Mouse (Mus musculus) liver, adult 2 months (tissue): ENCODE measurements around the gene Ms4a18. TPM values are rescaled to one million over a fixed set of nuclear protein-coding genes. Genes with fewer than 3 reads are reported as not detected.

ENCODE experiments used
- DNase-seq: peaks from one replicate; pipeline ENCODE4 v3.0.0-alpha.2; 2011; ENCODE audit warnings: low read depth, low spot score; ENCODE audit errors: extremely low read depth
- H3K27ac ChIP-seq: fragments of 200-500 bp; replicated peaks from 2 replicates; pipeline ENCODE4 v1.5.1; 2012; ENCODE audit warnings: low read depth, mild to moderate bottlenecking, control low read depth, inconsistent platforms, low read length; ENCODE audit not compliant: insufficient read depth
- H3K27me3 ChIP-seq: fragments of 200-500 bp; 2 replicates; pipeline ENCODE4 v1.6.1; 2012; ENCODE audit warnings: mild to moderate bottlenecking, moderate library complexity, low read length, inconsistent platforms; ENCODE audit not compliant: control insufficient read depth, insufficient read depth
- H3K36me3 ChIP-seq: fragments of 200-500 bp; 2 replicates; pipeline ENCODE4 v1.6.1; 2012; ENCODE audit warnings: low read length, inconsistent platforms; ENCODE audit not compliant: control insufficient read depth, insufficient read depth
- H3K4me1 ChIP-seq: fragments of 200-500 bp; 2 replicates; pipeline ENCODE4 v1.6.1; 2011; ENCODE audit warnings: low read length; ENCODE audit not compliant: control insufficient read depth, insufficient read depth
- H3K4me3 ChIP-seq: fragments of 200-500 bp; 2 replicates; pipeline ENCODE4 v1.5.1; 2011; ENCODE audit warnings: low read depth, mild to moderate bottlenecking, control low read depth, low read length, moderate library complexity; ENCODE audit not compliant: insufficient read depth
- H3K79me2 ChIP-seq: fragments of 200-500 bp; 2 replicates; pipeline ENCODE4 v1.6.1; 2012; ENCODE audit warnings: inconsistent platforms, mild to moderate bottlenecking, low read length, moderate library complexity; ENCODE audit not compliant: control insufficient read depth, insufficient read depth
- H3K9ac ChIP-seq: fragments of 200-500 bp; 2 replicates; pipeline ENCODE4 v1.6.1; 2012; ENCODE audit warnings: low read depth, mild to moderate bottlenecking, control low read depth, inconsistent platforms, low read length
- CTCF ChIP-seq: fragments of 200-500 bp; IDR thresholded peaks from 2 replicates; pipeline ENCODE4 v1.5.1; 2011; ENCODE audit warnings: low read depth, low read length, control low read depth
- POLR2A ChIP-seq: fragments of 200-500 bp; IDR thresholded peaks from 2 replicates; pipeline ENCODE4 v1.6.1; 2011; ENCODE audit warnings: low read length, control low read depth; ENCODE audit not compliant: insufficient read depth; ENCODE audit errors: extremely low read depth
- WGBS: fragments of 180-500 bp; shearing (Covaris S2); methylation state at CpG from one replicate; pipeline ENCODE4 v1.1.7; 2018; 5-methylcytosine and 5-hydroxymethylcytosine counted together
- polyA plus RNA-seq: library from polyadenylated mRNA; depleted of rRNA; stranded (reverse); fragments of >200 nt; gene quantifications from 2 replicates; pipeline ENCODE4 v1.2.3, GENCODE M21; 2012; rRNA removed
- total RNA-seq: library from RNA; depleted of rRNA; stranded (reverse); fragments of >200 nt; gene quantifications from 2 replicates; pipeline ENCODE4 v1.2.3, GENCODE M21; 2014; rRNA removed

The Ms4a18 gene
- total and polyA plus RNA-seq, 2 experiments: not detected

DNA sequence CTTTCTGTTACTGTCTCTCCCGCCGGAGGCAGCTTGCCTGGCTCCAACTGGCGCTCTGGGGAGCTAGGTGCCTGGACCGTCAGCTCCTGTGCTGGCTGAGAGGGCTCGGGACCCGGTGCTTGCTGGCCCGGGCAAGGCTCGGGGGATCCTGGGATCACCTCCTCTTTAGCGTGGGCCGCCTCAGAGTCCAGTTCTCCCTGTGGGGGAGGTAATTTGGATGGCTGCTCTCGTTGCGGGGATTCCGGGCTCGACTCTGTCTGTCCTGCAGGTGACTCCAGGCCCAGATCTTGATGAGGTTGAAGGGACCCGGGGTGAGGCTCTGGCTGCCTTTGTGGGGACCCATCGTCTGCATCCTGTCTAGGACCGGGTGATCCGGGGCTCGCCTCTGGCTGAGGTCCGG, 69.4 kb downstream of the Ms4a18 start:
- DNase-seq: no peak
- peaks cover 9% of the 10 kb centered on the region for H3K4me1 ChIP-seq
- H3K9ac ChIP-seq: peak overlapping the region; percentile 72
- WGBS: 1% methylated on average over 20 of the region's 20 CpGs
- no peaks in the 10 kb centered on the region for H3K27me3 ChIP-seq
- peaks cover 8% of the 10 kb centered on the region; the same call in 1 of the 2 replicates for H3K79me2 ChIP-seq
- H3K36me3 ChIP-seq: peaks cover 5% of the 10 kb centered on the region; the same call in 1 of the 2 replicates
- H3K4me3 ChIP-seq: peak overlapping the region; percentile 56
- TF ChIP-seq POLR2A (no peak), CTCF (no peak)
- no peak overlapping the region for H3K27ac ChIP-seq

DNA sequence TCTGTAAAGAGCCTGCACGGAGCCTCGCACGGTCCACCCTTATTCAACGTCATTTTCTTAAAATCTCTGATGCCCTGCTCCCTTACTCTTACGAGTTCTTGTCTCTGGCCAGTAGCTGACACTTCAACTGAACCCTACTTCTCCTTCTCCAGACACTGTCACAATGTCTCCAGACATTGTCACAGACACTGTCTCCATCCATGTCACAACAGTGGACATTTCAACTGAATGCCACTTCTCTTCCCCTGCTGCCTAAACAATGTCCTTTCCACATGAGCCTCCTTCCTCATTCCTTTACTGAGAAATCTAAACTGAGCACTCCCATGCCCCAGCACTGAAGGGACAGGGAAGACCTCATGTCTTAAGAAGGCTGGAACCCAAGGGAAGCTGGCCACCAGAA, 70.6 kb downstream of the Ms4a18 start:
- whole genome bisulfite sequencing: 88% methylated on average over 5 of the region's 5 CpGs
- peaks cover 8% of the 10 kb centered on the region; the same call in 1 of the 2 replicates for H3K79me2 ChIP-seq
- no peak for DNase-seq
- H3K9ac ChIP-seq: peak overlapping the region; percentile 42
- H3K36me3 ChIP-seq: peaks cover 5% of the 10 kb centered on the region; the same call in 1 of the 2 replicates
- no peaks in the 10 kb centered on the region for H3K27me3 ChIP-seq
- TF ChIP-seq POLR2A (no peak), CTCF (no peak)
- no peak overlapping the region for H3K27ac ChIP-seq
- peak overlapping the region; percentile 56; the same call in 1 of the 2 replicates for H3K4me3 ChIP-seq
- H3K4me1 ChIP-seq: peaks cover 9% of the 10 kb centered on the region

Other genes starting within 250 kb of the Ms4a18 start
- 0.18 and 0.20 TPM in 2 replicates for gene Cd6, start 188.0 kb downstream of the Ms4a18 start, total RNA-seq
- 0.36 and 0.44 TPM in 2 replicates for gene Cd6, start 188.0 kb downstream of the Ms4a18 start, polyA plus RNA-seq
- 3.3 and 5.6 TPM in 2 replicates for gene Slc15a3, start 178.3 kb downstream of the Ms4a18 start, total RNA-seq
- 6.2 and 10.6 TPM in 2 replicates for gene Slc15a3, start 178.3 kb downstream of the Ms4a18 start, polyA plus RNA-seq
- 0.18 and 0.40 TPM in 2 replicates for gene Tmem132a, start 148.1 kb downstream of the Ms4a18 start, total RNA-seq
- 0.75 and 0.90 TPM in 2 replicates for gene Tmem132a, start 148.1 kb downstream of the Ms4a18 start, polyA plus RNA-seq
- 7.1 and 8.9 TPM in 2 replicates for gene Tmem109, start 136.0 kb downstream of the Ms4a18 start, total RNA-seq
- gene Tmem109, start 136.0 kb downstream of the Ms4a18 start, polyA plus RNA-seq: 32.2 and 35.2 TPM in 2 replicates
- 95.5 and 100 TPM in 2 replicates for gene Prpf19, start 122.8 kb downstream of the Ms4a18 start, total RNA-seq
- 150 and 184 TPM in 2 replicates for gene Prpf19, start 122.8 kb downstream of the Ms4a18 start, polyA plus RNA-seq
- not detected in 2 replicates for gene Zp1, start 97.4 kb downstream of the Ms4a18 start, total RNA-seq
- not detected in 2 replicates for gene Zp1, start 97.4 kb downstream of the Ms4a18 start, polyA plus RNA-seq
- not detected in 2 replicates for gene Ptgdr2, start 80.9 kb downstream of the Ms4a18 start, total RNA-seq
- not detected in 2 replicates for gene Ptgdr2, start 80.9 kb downstream of the Ms4a18 start, polyA plus RNA-seq
- gene Ccdc86, start 68.8 kb downstream of the Ms4a18 start, total RNA-seq: 1.2 and 1.3 TPM in 2 replicates
- gene Ccdc86, start 68.8 kb downstream of the Ms4a18 start, polyA plus RNA-seq: 4.3 and 4.4 TPM in 2 replicates
- gene Ms4a10, start 43.4 kb downstream of the Ms4a18 start, total RNA-seq: not detected in 2 replicates
- not detected in 2 replicates for gene Ms4a10, start 43.4 kb downstream of the Ms4a18 start, polyA plus RNA-seq
- not detected in 2 replicates for gene Ms4a15, start 24.8 kb downstream of the Ms4a18 start, total RNA-seq
- gene Ms4a15, start 24.8 kb downstream of the Ms4a18 start, polyA plus RNA-seq: not detected in 2 replicates
- gene Ms4a8a, start 63.1 kb upstream of the Ms4a18 start, total RNA-seq: 0.83 and 1.7 TPM in 2 replicates
- gene Ms4a8a, start 63.1 kb upstream of the Ms4a18 start, polyA plus RNA-seq: 0.78 and 1.9 TPM in 2 replicates
- not detected in 2 replicates for gene 1700017D01Rik, start 112.8 kb upstream of the Ms4a18 start, total RNA-seq
- gene 1700017D01Rik, start 112.8 kb upstream of the Ms4a18 start, polyA plus RNA-seq: not detected in 2 replicates
- not detected in 2 replicates for gene 1700025F22Rik, start 147.3 kb upstream of the Ms4a18 start, total RNA-seq
- not detected in 2 replicates for gene 1700025F22Rik, start 147.3 kb upstream of the Ms4a18 start, polyA plus RNA-seq
- gene Ms4a13, start 178.7 kb upstream of the Ms4a18 start, total RNA-seq: not detected in 2 replicates
- gene Ms4a13, start 178.7 kb upstream of the Ms4a18 start, polyA plus RNA-seq: not detected in 2 replicates
- gene Ms4a12, start 214.4 kb upstream of the Ms4a18 start, total RNA-seq: not detected in 2 replicates
- not detected in 2 replicates for gene Ms4a12, start 214.4 kb upstream of the Ms4a18 start, polyA plus RNA-seq
- 0.74 and 1.7 TPM in 2 replicates for gene Ms4a1, start 248.2 kb upstream of the Ms4a18 start, total RNA-seq
- 0.07 and 0.20 TPM in 2 replicates for gene Ms4a1, start 248.2 kb upstream of the Ms4a18 start, polyA plus RNA-seq